Comparison of ENCODE assay signal across 31 mouse cellular contexts in genomic region chr6:144473437-144473836, GRCm38 (mm10).
"Had no signal": no experiment of that assay in that cellular context is flagged by ENCODE, and none has a peak within 500 bp of the region (broad histone marks: within the 10 kb centered on the region; RNA-seq: fewer than 3 reads in every experiment).

No protein-coding gene starts in this region.

- DNase-seq: left cerebral cortex, postnatal 4 days; liver; liver, embryonic 13.5 days; liver, postnatal 0 days; lung, adult 18-20 months; lung, adult 2 months; lung, embryonic 14.5 days; lung, postnatal 10 days; lung, postnatal 14 days; lung, postnatal 36 days; lung, postnatal 4 days; midbrain, embryonic 14.5 days had no signal

- H3K9me3 ChIP-seq: limb, embryonic 10.5 days; limb, embryonic 12.5 days; limb, embryonic 15.5 days; liver, embryonic 12.5 days; liver, embryonic 13.5 days; liver, embryonic 15.5 days; lung, embryonic 15.5 days; midbrain, embryonic 10.5 days; midbrain, embryonic 15.5 days; neural tube, embryonic 13.5 days had no signal

- H3K4me1 ChIP-seq: limb, embryonic 12.5 days; liver, embryonic 12.5 days; liver, embryonic 13.5 days; liver, embryonic 15.5 days; lung, embryonic 15.5 days; megakaryocyte, embryonic 14.5 days; neural tube, embryonic 12.5 days had no signal

- H3K9ac ChIP-seq: limb, embryonic 12.5 days; limb, embryonic 13.5 days; limb, embryonic 15.5 days; liver, embryonic 12.5 days; liver, embryonic 13.5 days; liver, embryonic 14.5 days; liver, embryonic 15.5 days; liver, postnatal 0 days; lung, embryonic 14.5 days; lung, embryonic 15.5 days; midbrain, embryonic 12.5 days; midbrain, embryonic 15.5 days; neural tube, embryonic 12.5 days; neural tube, embryonic 13.5 days had no signal

- H3K4me3 ChIP-seq: limb, embryonic 10.5 days; limb, embryonic 12.5 days; limb, embryonic 13.5 days; limb, embryonic 15.5 days; liver, embryonic 12.5 days; liver, embryonic 13.5 days; liver, embryonic 15.5 days; lung, embryonic 15.5 days; megakaryocyte, embryonic 14.5 days; midbrain, embryonic 10.5 days; midbrain, embryonic 12.5 days; midbrain, embryonic 15.5 days; myocyte; neural tube, embryonic 12.5 days; neural tube, embryonic 13.5 days had no signal

- H3K27me3 ChIP-seq: limb, embryonic 12.5 days; limb, embryonic 13.5 days; limb, embryonic 15.5 days; liver, embryonic 12.5 days; liver, embryonic 13.5 days; liver, embryonic 15.5 days; lung, embryonic 15.5 days; megakaryocyte, embryonic 14.5 days; midbrain, embryonic 12.5 days; midbrain, embryonic 15.5 days; neural tube, embryonic 12.5 days; neural tube, embryonic 13.5 days had no signal

- H3K27ac ChIP-seq: limb, embryonic 12.5 days; limb, embryonic 13.5 days; limb, embryonic 15.5 days; liver, embryonic 12.5 days; liver, embryonic 13.5 days; liver, embryonic 14.5 days; liver, embryonic 15.5 days; lung, embryonic 15.5 days; macrophage; midbrain, embryonic 10.5 days; midbrain, embryonic 12.5 days; midbrain, embryonic 15.5 days; neural tube, embryonic 12.5 days; neural tube, embryonic 13.5 days had no signal

- ATAC-seq: liver, embryonic 12.5 days; liver, postnatal 0 days; lung, postnatal 0 days; midbrain, embryonic 15.5 days; midbrain, embryonic 16.5 days had no signal

- H3K4me2 ChIP-seq: limb, embryonic 12.5 days; limb, embryonic 13.5 days; limb, embryonic 15.5 days; liver, embryonic 11.5 days; liver, embryonic 12.5 days; liver, embryonic 13.5 days; liver, embryonic 15.5 days; lung, embryonic 14.5 days; lung, embryonic 15.5 days; midbrain, embryonic 12.5 days; midbrain, embryonic 15.5 days; neural tube, embryonic 12.5 days; neural tube, embryonic 13.5 days had no signal

- H3K36me3 ChIP-seq: limb, embryonic 10.5 days; limb, embryonic 12.5 days; limb, embryonic 13.5 days; limb, embryonic 15.5 days; liver, embryonic 12.5 days; liver, embryonic 13.5 days; liver, embryonic 15.5 days; lung, embryonic 15.5 days; midbrain, embryonic 10.5 days; midbrain, embryonic 12.5 days; midbrain, embryonic 15.5 days; neural tube, embryonic 12.5 days; neural tube, embryonic 13.5 days had no signal
